Mouse (Mus musculus) limb, embryonic 12.5 days (tissue): ENCODE results near the gene Stk4. TPM values are rescaled to one million over a fixed set of nuclear protein-coding genes. Genes with fewer than 3 reads are reported as not detected.
"Not testable (repeated sequence)": the region's sequence is repeated elsewhere in the genome, so short reads cannot be mapped to it uniquely, and the experiment has no call there.

Experiments
- ATAC-seq: fragments of 200-750 bp; cut with Nextera tagmentation; 2 replicates; pipeline ENCODE4 v1.8.0; 2017; ENCODE audit warnings: low read depth, moderate TSS enrichment; ENCODE audit not compliant: insufficient number of reproducible peaks, insufficient read depth, low FRiP score, low TSS enrichment
- H3K27ac ChIP-seq: fragments of 300-500 bp; sonication (generic); 2 replicates; pipeline ENCODE4 v1.5.1; 2016; ENCODE audit warnings: mild to moderate bottlenecking, moderate library complexity
- H3K27me3 ChIP-seq: fragments of 300-500 bp; sonication (generic); 2 replicates; pipeline ENCODE4 v1.6.1; 2016; ENCODE audit warnings: mild to moderate bottlenecking, moderate library complexity
- H3K36me3 ChIP-seq: fragments of 300-500 bp; sonication (generic); 2 replicates; pipeline ENCODE4 v1.6.1; 2016; ENCODE audit warnings: mild to moderate bottlenecking, moderate library complexity
- H3K4me1 ChIP-seq: fragments of 300-500 bp; sonication (generic); replicated peaks from 2 replicates; pipeline ENCODE4 v1.6.1; 2016
- H3K4me2 ChIP-seq: fragments of 300-500 bp; sonication (generic); 2 replicates; pipeline ENCODE4 v1.6.1; 2016; ENCODE audit warnings: mild to moderate bottlenecking, moderate library complexity
- H3K4me3 ChIP-seq: fragments of 300-500 bp; sonication (generic); replicated peaks from 2 replicates; pipeline ENCODE4 v1.5.1; 2016; ENCODE audit warnings: mild to moderate bottlenecking
- H3K9ac ChIP-seq: fragments of 300-500 bp; sonication (generic); replicated peaks from 2 replicates; pipeline ENCODE4 v1.6.1; 2016; ENCODE audit warnings: mild to moderate bottlenecking, moderate library complexity
- H3K9me3 ChIP-seq: fragments of 300-500 bp; sonication (generic); 2 replicates; pipeline ENCODE4 v1.6.1; 2016; ENCODE audit warnings: mild to moderate bottlenecking, moderate library complexity
- WGBS: fragments of 180-500 bp; shearing (Covaris S2); methylation state at CpG from one replicate; pipeline ENCODE4 v1.1.7; 2016; 5-methylcytosine and 5-hydroxymethylcytosine counted together
- polyA plus RNA-seq: library from polyadenylated mRNA; unstranded; fragments of >200 nt; fragmentation: Nextera tagmentation; extraction: Ambion mirVana; gene quantifications from 2 replicates; pipeline ENCODE4 v1.2.1, GENCODE M21; 2016

Gene Stk4
- polyA plus RNA-seq, 1 experiment from 2014 or later: 29.6 TPM

- Histone ChIP-seq H3K9me3 (no peaks in the 10 kb centered on the region), H3K9ac (no peak overlapping the region), H3K27me3 (no peaks in the 10 kb centered on the region), H3K4me2 (no peak overlapping the region), H3K4me1 (no peaks in the 10 kb centered on the region), H3K36me3 (peaks cover 93% of the 10 kb centered on the region), H3K27ac (no peak overlapping the region), H3K4me3 (no peak overlapping the region)
- no peak for ATAC-seq
- WGBS: 92% methylated on average over 8 of the region's 8 CpGs
Measured at GRCm38 (mm10) chr2:164054671-164055070, 15.5 kb upstream of the Stk4 start.

DNA sequence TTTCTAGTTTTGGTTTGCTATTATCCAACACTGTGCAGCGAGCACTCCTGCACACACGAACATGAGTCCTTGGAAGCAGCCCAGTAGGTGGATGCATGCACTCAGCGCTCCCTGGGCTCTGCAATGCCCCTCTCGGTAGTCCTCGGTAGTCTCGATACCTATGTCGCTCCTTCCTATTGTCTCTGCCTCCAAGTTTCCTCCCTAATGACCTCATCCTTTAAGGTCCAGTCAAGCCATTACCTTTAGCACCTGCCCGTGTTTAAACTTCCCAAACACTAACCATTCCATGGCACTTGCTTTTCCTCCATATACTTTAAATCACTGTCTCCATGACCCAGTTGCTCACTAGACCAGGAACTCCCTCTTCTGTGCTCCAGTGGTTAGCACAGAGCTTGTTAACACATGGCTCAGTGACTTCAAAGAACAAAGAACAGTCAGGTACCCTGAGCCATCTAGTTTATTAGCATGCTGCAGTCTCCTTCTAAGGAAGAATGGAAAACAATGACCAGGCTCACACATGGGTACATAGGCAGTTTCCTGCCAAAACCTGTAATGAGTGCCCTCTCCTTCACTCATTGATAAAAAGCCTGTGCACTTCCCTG lies 10.4 kb upstream of the Stk4 start:
- no peak for ATAC-seq
- H3K27me3 ChIP-seq: no peaks in the 10 kb centered on the region
- no peak overlapping the region for H3K9ac ChIP-seq
- no peaks in the 10 kb centered on the region for H3K9me3 ChIP-seq
- no peak overlapping the region for H3K27ac ChIP-seq
- 90% methylated on average over 8 of the region's 8 CpGs for WGBS
- H3K4me1 ChIP-seq: no peaks in the 10 kb centered on the region
- no peak overlapping the region for H3K4me2 ChIP-seq
- H3K36me3 ChIP-seq: peaks cover 93% of the 10 kb centered on the region
- no peak overlapping the region for H3K4me3 ChIP-seq

DNA sequence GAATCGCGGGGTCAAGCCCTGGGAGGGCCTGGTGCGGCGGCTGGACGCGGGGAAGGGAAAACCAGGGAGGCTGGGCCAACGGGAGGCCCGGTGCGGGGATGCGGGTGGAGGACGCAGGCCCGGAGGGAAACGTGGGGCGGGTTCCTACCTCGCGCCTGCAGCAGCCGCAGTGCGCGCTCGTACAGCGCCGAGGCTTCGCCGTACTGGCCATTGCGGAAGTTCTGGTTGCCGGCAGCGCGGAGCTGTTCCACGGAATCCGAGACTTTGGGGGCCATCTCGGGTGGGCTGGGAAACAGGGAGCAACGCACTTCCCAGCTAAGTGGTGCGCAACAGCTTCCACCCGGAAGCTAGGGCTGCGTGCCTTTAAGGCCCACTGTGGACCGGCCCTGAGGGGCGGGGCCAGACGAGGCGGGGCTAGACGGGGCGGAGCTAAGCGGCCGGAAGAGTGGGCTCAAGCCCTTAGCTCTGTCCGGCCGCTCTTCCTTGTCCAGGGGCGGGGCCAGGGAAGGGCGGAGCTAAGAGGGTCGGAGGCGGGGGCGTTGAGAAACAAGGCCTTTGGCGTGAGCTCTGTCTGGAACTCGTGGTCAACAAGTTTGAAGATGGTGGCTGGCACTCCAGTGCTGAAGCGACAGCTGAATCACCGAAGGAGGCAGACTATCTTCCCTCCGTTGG lies 779 bp downstream of the Stk4 start, which contains the start of gene Tomm34:
Gene Tomm34, minus strand, starts transcription at position 405 of the 672 bp plus-strand sequence.
- H3K27me3 ChIP-seq: no peaks in the 10 kb centered on the region
- 1% methylated on average over 53 of the region's 55 CpGs for WGBS
- H3K4me3 ChIP-seq: peak within 1 kb of the TSS; percentile 97
- ATAC-seq: peak; percentile 93
- no peaks in the 10 kb centered on the region for H3K9me3 ChIP-seq
- H3K4me1 ChIP-seq: peaks cover 42% of the 10 kb centered on the region
- peak within 1 kb of the TSS; percentile 91 for H3K4me2 ChIP-seq
- peak within 1 kb of the TSS; percentile 93 for H3K9ac ChIP-seq
- H3K27ac ChIP-seq: peak within 1 kb of the TSS; percentile 90
- H3K36me3 ChIP-seq: peaks cover 11% of the 10 kb centered on the region

GRCm38 (mm10) chr2:164071437-164071820 lies 1.3 kb downstream of the Stk4 start:
- ATAC-seq: peak; percentile 5; the same call in 1 of the 2 replicates
- H3K9ac ChIP-seq, H3K36me3 ChIP-seq, H3K9me3 ChIP-seq, H3K27me3 ChIP-seq: not testable (repeated sequence)
- peaks cover 42% of the 10 kb centered on the region for H3K4me1 ChIP-seq
- 75% methylated on average over 11 of the region's 11 CpGs for WGBS
- peak overlapping the region; percentile 90 for H3K27ac ChIP-seq
- peak overlapping the region; percentile 91 for H3K4me2 ChIP-seq
- peak overlapping the region; percentile 97 for H3K4me3 ChIP-seq

GRCm38 (mm10) chr2:164072109-164072508 lies 2.0 kb downstream of the Stk4 start:
- WGBS: 28% methylated on average over 2 of the region's 2 CpGs
- H3K4me1 ChIP-seq: peaks cover 42% of the 10 kb centered on the region
- H3K27me3 ChIP-seq: no peaks in the 10 kb centered on the region
- H3K4me3 ChIP-seq: no peak overlapping the region
- peak overlapping the region; percentile 90 for H3K27ac ChIP-seq
- ATAC-seq: no peak
- no peak overlapping the region for H3K9ac ChIP-seq
- no peaks in the 10 kb centered on the region for H3K9me3 ChIP-seq
- H3K36me3 ChIP-seq: 0 out of 2 replicates have a peak, but pooled peaks cover 1% of the 10 kb centered on the region
- no peak overlapping the region for H3K4me2 ChIP-seq

GRCm38 (mm10) chr2:164073120-164073519 lies 3.0 kb downstream of the Stk4 start:
- H3K27me3 ChIP-seq: no peaks in the 10 kb centered on the region
- H3K4me1 ChIP-seq: peaks cover 41% of the 10 kb centered on the region
- H3K4me2 ChIP-seq: no peak overlapping the region
- H3K4me3 ChIP-seq: no peak overlapping the region
- H3K36me3 ChIP-seq: no peaks in the 10 kb centered on the region
- no peak overlapping the region for H3K9ac ChIP-seq
- no peaks in the 10 kb centered on the region for H3K9me3 ChIP-seq
- H3K27ac ChIP-seq: peak overlapping the region; percentile 90; the same call in 1 of the 2 replicates
- 85% methylated on average over 7 of the region's 7 CpGs for WGBS
- ATAC-seq: no peak

DNA sequence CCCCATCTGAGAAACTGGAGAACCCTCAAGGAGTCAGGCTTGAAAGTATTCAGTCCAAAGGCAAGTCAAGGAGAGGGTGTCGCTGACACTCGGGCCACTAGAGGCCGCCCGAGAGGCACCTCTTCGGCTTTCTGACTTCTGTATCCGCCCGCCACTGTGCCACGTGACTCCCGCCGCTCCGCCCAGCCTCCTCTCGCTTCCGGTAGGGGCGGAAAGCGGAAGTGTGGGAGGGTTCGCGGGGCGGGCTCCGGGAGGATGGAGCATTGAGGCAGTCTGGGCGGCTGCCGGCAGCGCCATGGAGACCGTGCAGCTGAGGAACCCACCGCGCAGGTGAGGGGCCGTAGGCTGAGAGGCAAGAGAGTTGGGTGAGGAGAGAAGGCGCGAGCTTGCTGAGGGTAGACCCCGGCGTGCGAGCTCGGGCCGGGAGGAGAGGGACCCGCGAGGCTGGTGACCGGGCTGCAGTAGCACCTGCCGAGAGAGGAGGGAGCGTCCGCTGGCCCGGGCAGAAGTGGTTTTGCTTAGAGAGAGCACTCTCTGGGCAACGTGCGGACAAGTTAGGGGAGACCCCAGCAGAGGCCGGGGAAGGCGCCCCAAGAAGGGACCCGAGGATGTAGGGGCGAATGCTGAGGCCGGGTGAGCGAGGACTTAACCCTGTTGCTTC lies 3.9 kb downstream of the Stk4 start:
- WGBS: under 1% methylated on average over 48 of the region's 48 CpGs
- peak overlapping the region; percentile 80 for H3K4me2 ChIP-seq
- no peaks in the 10 kb centered on the region for H3K27me3 ChIP-seq
- ATAC-seq: peak; percentile 67
- H3K27ac ChIP-seq: peak overlapping the region; percentile 35; the same call in 1 of the 2 replicates
- H3K36me3 ChIP-seq: no peaks in the 10 kb centered on the region
- H3K9ac ChIP-seq: peak overlapping the region; percentile 77
- H3K4me1 ChIP-seq: peaks cover 31% of the 10 kb centered on the region
- H3K4me3 ChIP-seq: peak overlapping the region; percentile 87
- no peaks in the 10 kb centered on the region for H3K9me3 ChIP-seq

- H3K27ac ChIP-seq: no peak overlapping the region
- WGBS: 48% methylated on average over 5 of the region's 5 CpGs
- H3K36me3 ChIP-seq: peaks cover 8% of the 10 kb centered on the region; the same call in 1 of the 2 replicates
- peak overlapping the region; percentile 80 for H3K4me2 ChIP-seq
- no peak overlapping the region; the same call in 1 of the 2 replicates for H3K9ac ChIP-seq
- H3K27me3 ChIP-seq: no peaks in the 10 kb centered on the region
- peaks cover 21% of the 10 kb centered on the region for H3K4me1 ChIP-seq
- no peak for ATAC-seq
- no peaks in the 10 kb centered on the region for H3K9me3 ChIP-seq
- H3K4me3 ChIP-seq: peak overlapping the region; percentile 87
Measured at GRCm38 (mm10) chr2:164075088-164075487, 5.0 kb downstream of the Stk4 start.

DNA sequence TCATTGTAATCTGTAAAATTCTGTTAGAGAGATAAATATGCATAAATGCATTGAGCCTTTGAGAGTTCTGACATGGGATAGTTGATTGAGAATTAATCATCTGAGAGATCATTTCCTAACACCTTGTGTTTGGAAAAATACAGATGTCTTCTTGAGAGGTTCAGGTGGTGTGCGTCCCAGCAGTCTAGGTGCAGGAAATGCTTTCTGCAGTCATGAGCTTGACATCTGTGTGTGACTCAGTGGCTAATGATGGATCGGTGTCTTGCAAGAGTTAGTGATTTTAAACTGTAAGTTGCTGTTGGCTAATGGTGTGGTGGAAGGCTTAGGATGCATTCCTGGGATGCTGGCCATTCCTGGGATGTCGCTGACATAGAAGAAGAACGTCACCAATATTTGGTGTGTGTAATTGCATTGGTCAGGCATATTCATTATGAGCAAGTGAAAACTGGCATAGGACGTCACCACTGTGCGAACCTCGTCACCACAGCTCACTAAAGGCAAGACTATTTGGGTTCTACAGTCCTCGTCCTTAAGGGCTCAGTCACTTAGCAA lies 6.8 kb downstream of the Stk4 start:
- Histone ChIP-seq H3K4me3 (no peak overlapping the region), H3K27ac (no peak overlapping the region), H3K9me3 (no peaks in the 10 kb centered on the region), H3K9ac (no peak overlapping the region), H3K4me2 (no peak overlapping the region), H3K27me3 (no peaks in the 10 kb centered on the region), H3K36me3 (peaks cover 26% of the 10 kb centered on the region), H3K4me1 (peaks cover 19% of the 10 kb centered on the region)
- 87% methylated on average over 8 of the region's 8 CpGs for WGBS
- no peak for ATAC-seq

DNA sequence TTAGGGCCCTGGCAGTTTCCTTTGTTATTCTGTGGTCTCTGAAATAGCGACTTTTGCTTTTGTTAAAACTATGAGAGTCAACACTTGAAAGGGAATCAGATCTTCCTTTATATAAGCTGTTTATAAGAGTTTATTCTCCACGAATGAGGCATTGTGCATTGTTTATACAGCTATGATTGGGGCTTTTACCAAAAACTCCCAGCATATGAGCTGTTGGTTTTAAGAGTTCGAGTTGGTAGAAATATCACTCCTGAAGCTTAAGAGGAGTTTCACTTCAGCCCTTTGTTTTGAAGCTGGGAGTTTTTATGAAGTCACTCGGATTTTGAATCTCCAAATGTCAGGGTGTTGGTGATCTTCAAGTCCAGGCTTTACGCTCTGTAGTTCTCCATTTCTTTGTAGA lies 7.8 kb downstream of the Stk4 start:
- Histone ChIP-seq H3K27me3 (no peaks in the 10 kb centered on the region), H3K9me3 (no peaks in the 10 kb centered on the region), H3K9ac (no peak overlapping the region), H3K36me3 (peaks cover 34% of the 10 kb centered on the region), H3K4me2 (no peak overlapping the region), H3K27ac (no peak overlapping the region), H3K4me3 (no peak overlapping the region), H3K4me1 (peaks cover 14% of the 10 kb centered on the region)
- WGBS: 86% methylated on average over 5 of the region's 5 CpGs
- no peak for ATAC-seq

GRCm38 (mm10) chr2:164079488-164079887 lies 9.4 kb downstream of the Stk4 start:
- Histone ChIP-seq H3K4me1 (peaks cover 12% of the 10 kb centered on the region), H3K27me3 (no peaks in the 10 kb centered on the region), H3K9ac (no peak overlapping the region), H3K9me3 (no peaks in the 10 kb centered on the region), H3K27ac (no peak overlapping the region), H3K36me3 (peaks cover 50% of the 10 kb centered on the region), H3K4me2 (no peak overlapping the region), H3K4me3 (no peak overlapping the region)
- ATAC-seq: no peak
- WGBS: 92% methylated on average over 6 of the region's 6 CpGs
